10 mouse cellular contexts compared by ENCODE assay signal in genomic region chr19:53419834-53420233, GRCm38 (mm10). TPM values are rescaled to one million over a fixed set of nuclear protein-coding genes. Genes with fewer than 3 reads are reported as not detected.
DNase-seq lines count a peak whose midpoint lies in the region; ATAC-seq and TF ChIP-seq lines count a peak whose summit lies in the region.
"Had no signal": no experiment of that assay in that cellular context is flagged by ENCODE, and none has a peak within 500 bp of the region (broad histone marks: within the 10 kb centered on the region; RNA-seq: fewer than 3 reads in every experiment).

No protein-coding gene starts in this region.

- no peak overlapping the region for H3K4me3 ChIP-seq in intestine, postnatal 0 days (ENCODE audit: low read depth, low read length)
- H3K4me3 ChIP-seq in intestine, embryonic 16.5 days (ENCODE audit: low read length) = no peak overlapping the region
- no peak overlapping the region for H3K4me3 ChIP-seq in embryonic facial prominence, embryonic 11.5 days (ENCODE audit: low read depth, low read length)
- no peak overlapping the region for H3K4me3 ChIP-seq in limb, embryonic 11.5 days (ENCODE audit: low read depth, low read length)
- no peak overlapping the region for H3K4me3 ChIP-seq in small intestine, adult 2 months (ENCODE audit: low read depth, low read length)
- H3K4me3 ChIP-seq: erythroblast, embryonic 14.5 days; midbrain, embryonic 12.5 days had no signal

- peak; percentile 86 for DNase-seq in CD4-positive helper T cell, adult 2 months (ENCODE audit: low read depth, low spot score)
- peak; percentile 64 to 65 for DNase-seq in adrenal gland, adult 18-20 months (ENCODE audit: low spot score in 2 of 2)
- DNase-seq in embryonic facial prominence, embryonic 11.5 days (ENCODE audit: low spot score) = peak; percentile 83
- DNase-seq in limb, embryonic 11.5 days (ENCODE audit: low spot score) = peak; percentile 76
- no peak for DNase-seq in right cerebral cortex, postnatal 25 days

- peaks cover 9% of the 10 kb centered on the region; the same call in 1 of the 2 replicates for H3K4me1 ChIP-seq in intestine, postnatal 0 days (replicated peaks; ENCODE audit: control insufficient read depth, insufficient read depth, low read length)
- peaks cover 17% of the 10 kb centered on the region for H3K4me1 ChIP-seq in intestine, embryonic 16.5 days (ENCODE audit: control insufficient read depth, insufficient read depth, low read length)
- H3K4me1 ChIP-seq in embryonic facial prominence, embryonic 11.5 days (ENCODE audit: control insufficient read depth, insufficient read depth, low read length) = peaks cover 2% of the 10 kb centered on the region
- H3K4me1 ChIP-seq in limb, embryonic 11.5 days (ENCODE audit: control insufficient read depth, insufficient read depth, low read length) = 0 out of 2 replicates have a peak, but pooled peaks cover 2% of the 10 kb centered on the region
- H3K4me1 ChIP-seq in small intestine, adult 2 months (ENCODE audit: control insufficient read depth, insufficient read depth, insufficient read length, low read length) = peaks cover 19% of the 10 kb centered on the region

- no peaks in the 10 kb centered on the region for H3K27me3 ChIP-seq in intestine, postnatal 0 days (replicated peaks; ENCODE audit: control insufficient read depth, insufficient read depth, low read length)
- no peaks in the 10 kb centered on the region for H3K27me3 ChIP-seq in intestine, embryonic 16.5 days (replicated peaks; ENCODE audit: control insufficient read depth, insufficient read depth, low read length)
- H3K27me3 ChIP-seq in embryonic facial prominence, embryonic 11.5 days (ENCODE audit: control insufficient read depth, insufficient read depth, low read length) = no peaks in the 10 kb centered on the region
- H3K27me3 ChIP-seq in limb, embryonic 11.5 days (ENCODE audit: control insufficient read depth, insufficient read depth, low read length) = no peaks in the 10 kb centered on the region
- no peaks in the 10 kb centered on the region for H3K27me3 ChIP-seq in small intestine, adult 2 months (ENCODE audit: control insufficient read depth, insufficient read depth, low read length)

- no peak overlapping the region for H3K9ac ChIP-seq in intestine, postnatal 0 days (ENCODE audit: low read depth, low read length)
- no peak overlapping the region for H3K9ac ChIP-seq in intestine, embryonic 16.5 days (ENCODE audit: low read depth, low read length)
- no peak overlapping the region for H3K9ac ChIP-seq in embryonic facial prominence, embryonic 11.5 days (replicated peaks; ENCODE audit: low read length)
- H3K9ac ChIP-seq in limb, embryonic 11.5 days (ENCODE audit: low read length) = no peak overlapping the region
- H3K9ac ChIP-seq: midbrain, embryonic 12.5 days had no signal

- 47% methylated on average over 5 of the region's 5 CpGs for WGBS in intestine, postnatal 0 days
- WGBS in intestine, embryonic 16.5 days = 51% methylated on average over 5 of the region's 5 CpGs
- WGBS in embryonic facial prominence, embryonic 11.5 days = 59% methylated on average over 5 of the region's 5 CpGs
- 45% methylated on average over 5 of the region's 5 CpGs for WGBS in limb, embryonic 11.5 days
- 33% methylated on average over 5 of the region's 5 CpGs for WGBS in small intestine, adult 2 months

- H3K36me3 ChIP-seq in intestine, postnatal 0 days (ENCODE audit: control insufficient read depth, insufficient read depth) = no peaks in the 10 kb centered on the region
- no peaks in the 10 kb centered on the region for H3K36me3 ChIP-seq in intestine, embryonic 16.5 days (ENCODE audit: control insufficient read depth, insufficient read depth, low read length)
- no peaks in the 10 kb centered on the region for H3K36me3 ChIP-seq in embryonic facial prominence, embryonic 11.5 days (replicated peaks; ENCODE audit: control insufficient read depth, insufficient read depth, low read depth, low read length)
- no peaks in the 10 kb centered on the region for H3K36me3 ChIP-seq in limb, embryonic 11.5 days (ENCODE audit: control insufficient read depth, insufficient read depth, low read length)
- H3K36me3 ChIP-seq in small intestine, adult 2 months (ENCODE audit: control insufficient read depth, insufficient read depth, low read length) = no peaks in the 10 kb centered on the region
- H3K36me3 ChIP-seq: midbrain, embryonic 12.5 days had no signal

- H3K9me3 ChIP-seq in intestine, postnatal 0 days (ENCODE audit: control insufficient read depth) = no peaks in the 10 kb centered on the region
- H3K9me3 ChIP-seq in intestine, embryonic 16.5 days (ENCODE audit: control insufficient read depth, low read length) = no peaks in the 10 kb centered on the region
- no peaks in the 10 kb centered on the region for H3K9me3 ChIP-seq in embryonic facial prominence, embryonic 11.5 days (replicated peaks; ENCODE audit: control insufficient read depth, low read length)
- H3K9me3 ChIP-seq in limb, embryonic 11.5 days (ENCODE audit: control insufficient read depth, low read length) = no peaks in the 10 kb centered on the region
- H3K9me3 ChIP-seq: midbrain, embryonic 12.5 days had no signal

- H3K4me2 ChIP-seq in intestine, postnatal 0 days (replicated peaks; ENCODE audit: low read depth) = no peak overlapping the region
- H3K4me2 ChIP-seq in intestine, embryonic 16.5 days (ENCODE audit: low read depth, low read length) = no peak overlapping the region
- H3K4me2 ChIP-seq in embryonic facial prominence, embryonic 11.5 days (ENCODE audit: low read depth, low read length) = no peak overlapping the region
- no peak overlapping the region for H3K4me2 ChIP-seq in limb, embryonic 11.5 days (ENCODE audit: low read depth, severe bottlenecking)

- no peak overlapping the region for H3K27ac ChIP-seq in intestine, postnatal 0 days (ENCODE audit: low read depth, low read length)
- no peak overlapping the region for H3K27ac ChIP-seq in intestine, embryonic 16.5 days (ENCODE audit: low read length)
- H3K27ac ChIP-seq in embryonic facial prominence, embryonic 11.5 days (replicated peaks; ENCODE audit: low read depth, low read length) = no peak overlapping the region
- no peak overlapping the region for H3K27ac ChIP-seq in limb, embryonic 11.5 days (replicated peaks; ENCODE audit: low read depth, low read length)
- no peak overlapping the region for H3K27ac ChIP-seq in small intestine, adult 2 months (ENCODE audit: insufficient read depth, low read depth, low read length)
- H3K27ac ChIP-seq: midbrain, embryonic 12.5 days had no signal

- TF ChIP-seq CTCF in intestine, postnatal 0 days (IDR thresholded peaks at IDR 0.05; ENCODE audit: low read depth) = peak; percentile 83
- TF ChIP-seq CTCF in small intestine, adult 2 months (IDR thresholded peaks at IDR 0.05; ENCODE audit: extremely low read depth, insufficient read length, insufficient replicate concordance, low read depth, low read length) = peak; percentile 66; the same call in 1 of the 2 replicates

- no peak for ATAC-seq in intestine, postnatal 0 days
- no peak for ATAC-seq in intestine, embryonic 16.5 days
- ATAC-seq in embryonic facial prominence, embryonic 11.5 days (replicated peaks; ENCODE audit: insufficient number of reproducible peaks, low FRiP score, low TSS enrichment, low read depth) = no peak
- ATAC-seq in limb, embryonic 11.5 days (ENCODE audit: insufficient number of reproducible peaks, low FRiP score, low TSS enrichment, low read depth) = no peak

- no peak for TF ChIP-seq POLR2A in small intestine, adult 2 months (IDR thresholded peaks at IDR 0.05; ENCODE audit: low read depth, low read length)

RNA-seq across cellular contexts. Expression of gene Smndc1, which starts 29.5 kb away (rescaled TPM):
- 36.2 and 36.3 TPM in 2 replicates for polyA plus RNA-seq in intestine, postnatal 0 days (2015; fragmentation: Nextera tagmentation; extraction: Ambion mirVana)
- polyA plus RNA-seq in intestine, embryonic 16.5 days (2015; fragmentation: Nextera tagmentation; extraction: Ambion mirVana) = 36.3 and 40.5 TPM in 2 replicates
- total RNA-seq in adrenal gland, adult 18-20 months (2021) = 10 to 100 TPM; 41.5 to 44.2 TPM
- polyA plus RNA-seq in embryonic facial prominence, embryonic 11.5 days (2014; fragmentation: Nextera tagmentation; extraction: Ambion mirVana) = 52.6 and 57.3 TPM in 2 replicates
- 62.2 and 64.4 TPM in 2 replicates for polyA plus RNA-seq in limb, embryonic 11.5 days (2014; fragmentation: Nextera tagmentation; extraction: Ambion mirVana)
- 0.39 and 1.6 TPM in 2 replicates for polyA plus RNA-seq in small intestine, adult 2 months (2012; rRNA removed)

RNA-seq across cellular contexts. Expression of gene Gm10197, which starts 48.3 kb away (rescaled TPM):
- not detected in 2 replicates for polyA plus RNA-seq in intestine, postnatal 0 days (2015; fragmentation: Nextera tagmentation; extraction: Ambion mirVana)
- not detected in 2 replicates for polyA plus RNA-seq in intestine, embryonic 16.5 days (2015; fragmentation: Nextera tagmentation; extraction: Ambion mirVana)
- not detected for total RNA-seq in adrenal gland, adult 18-20 months (2021)
- 2.4 TPM in 1 of 2 replicates, not detected in the other for polyA plus RNA-seq in embryonic facial prominence, embryonic 11.5 days (2014; fragmentation: Nextera tagmentation; extraction: Ambion mirVana)
- polyA plus RNA-seq in limb, embryonic 11.5 days (2014; fragmentation: Nextera tagmentation; extraction: Ambion mirVana) = not detected in 2 replicates
- polyA plus RNA-seq in small intestine, adult 2 months (2012; rRNA removed) = not detected in 2 replicates
- polyA plus RNA-seq: erythroblast, embryonic 14.5 days; midbrain, embryonic 12.5 days had no signal

Comparison
In these comparisons a context has a peak if more than half of its experiments do, and no peak if none do; other contexts are left out.
1. RNA of gene Smndc1, which starts 29.5 kb away (polyA plus RNA-seq): 62.2 to 64.4 TPM in limb, embryonic 11.5 days, 52.6 to 57.3 TPM in embryonic facial prominence, embryonic 11.5 days, 36.3 to 40.5 TPM in intestine, embryonic 16.5 days and 36.2 to 36.3 TPM in intestine, postnatal 0 days; 0.39 to 1.6 TPM in small intestine, adult 2 months; every median in the first group is over 10 times any median in the second.